Mouse (Mus musculus): ENCODE data around the gene Ate1. TPM values are rescaled to one million over a fixed set of nuclear protein-coding genes. Genes with fewer than 3 reads are reported as not detected.

Gene Ate1
- polyA plus RNA-seq, 1 experiment from 2014 or later = 76.1 TPM

Other genes starting within 250 kb of the Ate1 start
- 197 and 198 TPM in 2 replicates for gene Nsmce4a, start 52.7 kb upstream of the Ate1 start, polyA plus RNA-seq (2014; fragmentation: Nextera tagmentation; extraction: Ambion mirVana)
- 45.1 and 46.8 TPM in 2 replicates for gene Tacc2, start 57.1 kb upstream of the Ate1 start, polyA plus RNA-seq (2014; fragmentation: Nextera tagmentation; extraction: Ambion mirVana)

Measured in hindbrain, embryonic 11.5 days (tissue).